Mouse (Mus musculus): Measurements from ENCODE around the gene Lurap1.
A peak's percentile ranks its signal among the peaks of the same experiment; 100 is the strongest.

Gene Lurap1

GRCm38 (mm10) chr4:116162142-116162541, 11.0 kb upstream of the Lurap1 start:
- DNase-seq (ENCODE audit: low spot score in 2 of 2) = no peak

GRCm38 (mm10) chr4:116160769-116161168, 9.6 kb upstream of the Lurap1 start:
- peak; percentile 71 to 90 for DNase-seq (ENCODE audit: low spot score in 2 of 2)

DNA sequence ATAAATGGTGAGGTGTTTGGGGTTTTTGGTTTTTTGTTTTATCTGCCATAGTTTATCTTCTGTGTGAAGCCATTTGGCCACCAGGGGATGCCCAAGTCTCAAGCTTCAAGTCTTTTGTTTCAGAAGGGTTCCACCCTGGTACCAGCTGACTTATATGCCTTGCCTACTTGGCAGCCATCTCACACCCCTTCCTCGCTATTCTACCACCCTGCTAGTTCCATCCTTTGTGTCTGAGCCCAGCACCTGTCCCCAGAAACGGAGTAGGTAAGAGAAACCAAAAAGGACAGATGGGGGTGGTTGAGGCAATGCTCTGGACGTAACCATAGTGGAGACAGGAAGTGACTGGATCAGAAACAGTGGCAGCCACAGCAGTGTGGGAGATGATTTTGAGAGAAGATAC, 8.8 kb upstream of the Lurap1 start:
- peak in 1 of 2 experiments; percentile 45 for DNase-seq (ENCODE audit: low spot score in 2 of 2)

GRCm38 (mm10) chr4:116157882-116158281, 6.7 kb upstream of the Lurap1 start:
- no peak for DNase-seq (ENCODE audit: low spot score in 2 of 2)

DNA sequence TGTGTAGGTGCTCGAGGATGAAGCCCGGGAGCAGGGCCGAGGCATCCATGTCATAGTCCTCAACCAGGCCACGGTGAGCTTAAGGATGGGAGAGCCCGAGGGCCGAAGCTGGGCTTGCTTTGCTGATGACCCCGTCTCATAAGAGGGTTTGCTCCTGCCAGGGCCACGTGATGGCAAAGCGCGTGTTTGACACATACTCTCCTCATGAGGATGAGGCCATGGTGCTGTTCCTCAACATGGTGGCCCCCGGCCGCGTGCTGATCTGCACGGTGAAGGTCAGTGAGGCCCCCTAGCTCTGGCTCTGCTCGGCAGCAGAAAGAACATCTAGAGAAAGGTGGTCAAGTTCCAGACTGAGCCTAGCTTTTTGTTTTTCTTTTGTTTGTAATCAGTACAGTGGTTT, 1.6 kb upstream of the Lurap1 start:
- no peak for DNase-seq (ENCODE audit: low spot score in 2 of 2)

DNA sequence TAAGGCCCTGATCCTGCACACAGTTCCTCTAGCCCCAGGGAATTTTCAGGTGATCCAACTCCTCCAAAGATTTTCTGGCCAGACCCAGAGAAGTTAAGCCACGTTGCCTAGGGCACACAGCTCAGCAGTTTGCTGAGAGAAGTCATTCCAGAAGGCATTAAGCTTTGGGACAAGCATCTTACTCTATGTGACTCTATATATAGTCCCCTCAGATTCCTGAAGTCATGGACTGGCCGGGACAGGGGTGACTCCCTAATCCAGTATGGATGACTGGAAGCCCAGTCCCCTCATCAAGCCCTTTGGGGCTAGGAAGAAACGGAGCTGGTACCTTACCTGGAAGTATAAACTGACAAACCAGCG, 296 bp downstream of the Lurap1 start:
- no peak for DNase-seq (ENCODE audit: low spot score in 2 of 2)

DNA sequence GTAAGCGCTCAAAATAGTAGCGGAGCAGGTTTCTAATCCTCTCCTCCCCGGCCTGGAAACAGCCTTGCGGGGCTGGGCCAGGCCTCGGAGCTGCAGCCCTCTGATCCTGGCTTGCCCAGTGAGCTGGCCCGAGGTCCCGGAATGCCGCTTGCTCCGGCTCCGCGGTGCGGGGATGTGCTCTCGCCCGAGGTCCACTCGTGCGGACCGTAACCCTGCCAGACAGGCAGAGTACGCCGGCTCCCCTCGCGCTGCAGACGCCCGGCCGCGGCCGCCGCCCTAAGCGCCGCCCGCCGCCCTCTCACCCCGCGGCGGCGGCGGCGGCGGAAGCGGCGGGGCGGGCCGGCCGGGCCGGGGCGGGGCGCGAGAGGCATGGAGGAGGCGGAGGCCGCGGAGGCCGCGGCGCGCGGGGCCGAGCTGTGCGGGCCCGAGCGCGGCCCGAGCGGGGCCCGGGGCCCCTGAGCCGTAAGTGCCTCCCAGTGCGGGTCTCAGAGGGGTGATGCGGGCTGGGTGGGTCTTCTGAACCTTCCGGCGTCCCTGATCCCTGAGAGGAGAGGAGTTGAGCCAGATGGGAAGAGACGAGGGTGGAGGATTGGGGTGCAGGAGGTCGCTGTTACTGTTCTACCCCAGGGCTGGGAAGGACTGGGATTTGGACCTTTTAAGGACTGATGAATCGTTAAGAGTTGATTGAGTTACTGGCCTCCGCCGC, 829 bp downstream of the Lurap1 start:
- DNase-seq (ENCODE audit: low spot score in 2 of 2) = no peak

- no peak for DNase-seq (ENCODE audit: low spot score in 2 of 2)
These were observed 1.4 kb downstream of the Lurap1 start for GRCm38 (mm10) chr4:116149812-116150155.

- DNase-seq (ENCODE audit: low spot score in 2 of 2) = peak; percentile 55 to 58
These were observed 7.0 kb downstream of the Lurap1 start for GRCm38 (mm10) chr4:116143891-116144717.

DNA sequence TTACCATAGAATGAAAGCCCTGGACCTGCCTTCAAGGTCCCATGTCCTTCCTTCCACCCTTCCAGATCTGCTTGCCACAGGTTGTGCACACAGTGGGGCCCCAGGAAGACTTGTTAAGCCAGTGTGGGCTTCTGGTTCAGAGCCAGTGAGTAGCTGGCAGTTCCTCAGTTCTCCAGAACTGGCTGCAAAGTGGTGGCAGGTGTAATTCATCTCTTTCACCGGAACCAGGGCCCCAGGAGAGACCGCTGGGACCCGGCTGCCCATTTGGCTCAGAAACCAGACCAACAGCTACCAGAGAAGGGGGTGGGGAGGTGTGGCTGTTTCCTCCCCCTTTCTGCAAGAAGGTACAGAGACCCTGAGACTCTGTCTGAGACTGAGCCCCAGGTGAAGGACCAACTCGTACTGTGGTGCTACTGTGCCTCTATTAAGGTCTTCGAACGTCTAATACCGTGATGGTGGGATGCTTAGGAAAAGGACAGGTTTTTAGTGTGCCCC, 7.8 kb downstream of the Lurap1 start:
- no peak for DNase-seq (ENCODE audit: low spot score in 2 of 2)

DNA sequence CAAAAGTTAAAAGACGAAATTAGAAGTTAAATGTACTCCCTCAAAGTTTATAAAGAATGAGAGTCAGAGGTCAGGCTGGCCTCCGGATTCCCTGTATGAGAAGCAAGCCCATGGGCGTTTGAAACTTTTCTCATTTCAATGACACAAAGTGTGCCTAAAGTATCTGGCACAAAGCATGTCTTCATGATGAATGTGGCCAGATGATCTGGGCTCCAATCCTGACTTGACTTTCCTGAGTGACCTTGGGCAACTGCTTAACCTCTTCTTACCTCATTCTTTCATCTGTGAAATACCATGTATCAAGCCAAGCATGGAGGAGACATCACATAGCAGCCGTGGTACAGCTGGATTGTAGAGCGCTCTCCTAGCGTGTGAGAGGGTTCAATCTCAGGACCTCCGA, 8.9 kb downstream of the Lurap1 start:
- no peak for DNase-seq (ENCODE audit: low spot score in 2 of 2)

DNA sequence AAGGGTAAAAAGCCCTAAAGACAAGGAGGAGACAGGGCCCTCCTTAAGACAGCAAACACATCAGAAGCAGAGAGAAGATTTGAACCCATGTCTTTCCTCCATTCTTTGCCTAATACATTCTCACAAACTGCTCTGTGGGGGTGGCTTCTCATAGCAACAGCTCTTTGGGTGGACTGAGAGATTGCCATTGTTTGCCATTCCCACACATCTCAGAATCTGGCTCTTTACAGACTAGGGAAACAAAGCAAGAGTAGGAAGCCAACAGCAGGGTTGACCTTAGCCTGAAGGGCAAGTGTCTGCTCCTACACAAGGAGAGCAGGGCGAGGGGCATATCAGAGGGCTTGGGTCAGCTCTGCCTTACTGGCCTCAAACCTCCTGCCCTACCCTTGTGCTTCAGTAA, 9.4 kb downstream of the Lurap1 start:
- DNase-seq (ENCODE audit: low spot score in 2 of 2) = no peak

GRCm38 (mm10) chr4:116140801-116141574, 10.2 kb downstream of the Lurap1 start:
- DNase-seq (ENCODE audit: low spot score in 2 of 2) = peak in 1 of 2 experiments; percentile 36

DNA sequence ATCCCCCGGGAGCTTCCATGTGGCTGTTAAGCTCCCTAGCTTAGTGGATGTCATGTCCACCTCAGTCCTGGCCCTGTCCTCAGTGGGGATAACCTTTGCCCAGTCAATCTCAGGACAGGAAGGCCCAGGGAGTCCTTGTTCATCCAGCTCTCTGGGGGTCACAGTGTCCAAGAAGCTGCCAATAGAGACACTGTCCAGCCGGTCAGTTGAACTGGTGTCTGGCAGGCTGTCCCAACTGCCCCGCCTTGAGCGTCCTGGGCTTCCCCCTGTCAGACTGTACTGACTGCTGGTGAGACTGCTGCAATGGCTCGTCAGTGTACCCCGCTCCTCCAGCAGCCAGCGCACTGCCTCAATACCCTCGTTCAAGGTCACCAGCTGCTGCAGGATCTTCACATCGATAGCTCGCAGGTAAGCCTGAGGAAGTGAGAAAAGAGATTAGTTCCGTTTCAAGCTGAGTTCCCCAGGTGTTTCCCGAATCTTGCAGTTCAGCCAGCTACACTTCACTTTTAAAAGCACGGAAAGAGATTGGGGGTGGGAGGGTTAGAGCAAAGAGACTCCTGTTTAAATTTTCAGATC, 13.6 kb downstream of the Lurap1 start:
- DNase-seq (ENCODE audit: low spot score in 2 of 2) = no peak

DNA sequence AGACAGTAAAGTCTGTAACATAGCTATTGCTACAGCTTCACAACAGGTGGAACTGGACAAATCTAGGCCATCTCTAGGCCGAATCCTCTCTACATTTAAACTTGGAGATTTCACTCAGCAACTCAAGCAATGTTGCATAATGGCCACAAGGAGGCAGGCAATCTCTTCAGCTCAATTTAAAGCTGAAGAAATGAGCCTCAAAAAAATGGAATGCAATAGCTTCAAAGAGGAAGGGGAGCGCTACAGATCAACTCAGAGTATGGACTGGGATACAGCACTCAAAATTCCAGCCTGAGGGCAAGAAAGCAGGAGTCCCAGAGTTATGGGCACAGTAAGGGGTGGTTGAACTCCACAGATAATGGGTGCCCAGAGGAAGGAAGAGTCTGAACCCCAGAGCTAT, 16.1 kb downstream of the Lurap1 start:
- DNase-seq (ENCODE audit: low spot score in 2 of 2) = no peak

GRCm38 (mm10) chr4:116133126-116133525, 18.0 kb downstream of the Lurap1 start:
- DNase-seq (ENCODE audit: low spot score in 2 of 2) = no peak

GRCm38 (mm10) chr4:116127956-116128355, 23.2 kb downstream of the Lurap1 start:
- no peak for DNase-seq (ENCODE audit: low spot score in 2 of 2)

DNA sequence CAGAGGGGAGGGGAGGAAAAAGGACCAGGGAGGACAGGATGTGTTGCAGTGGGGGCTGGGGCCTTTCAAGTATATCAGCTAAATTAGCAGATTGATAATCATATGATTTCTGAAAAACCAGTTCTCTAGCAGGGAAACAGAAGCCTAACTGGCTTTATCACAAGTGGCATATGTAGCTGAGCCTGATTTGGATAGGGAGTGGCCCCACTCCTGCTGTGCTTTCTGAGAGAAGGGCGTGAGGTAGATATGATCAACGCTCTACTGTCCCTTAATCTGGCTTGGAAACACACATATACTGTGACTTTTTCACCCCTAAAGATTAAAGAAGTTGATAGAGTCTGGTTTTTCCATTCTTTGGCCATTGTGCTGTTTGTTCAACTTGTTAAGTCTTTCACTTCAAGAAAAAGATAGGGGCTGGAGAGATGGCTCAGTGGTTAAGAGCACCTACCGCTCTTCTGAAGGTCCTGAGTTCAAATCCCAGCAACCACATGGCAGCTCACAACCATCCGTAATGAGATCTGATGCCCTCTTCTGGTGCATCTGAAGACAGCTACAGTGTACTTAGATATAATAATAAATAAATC, 25.2 kb downstream of the Lurap1 start:
- DNase-seq (ENCODE audit: low spot score in 2 of 2) = no peak

DNA sequence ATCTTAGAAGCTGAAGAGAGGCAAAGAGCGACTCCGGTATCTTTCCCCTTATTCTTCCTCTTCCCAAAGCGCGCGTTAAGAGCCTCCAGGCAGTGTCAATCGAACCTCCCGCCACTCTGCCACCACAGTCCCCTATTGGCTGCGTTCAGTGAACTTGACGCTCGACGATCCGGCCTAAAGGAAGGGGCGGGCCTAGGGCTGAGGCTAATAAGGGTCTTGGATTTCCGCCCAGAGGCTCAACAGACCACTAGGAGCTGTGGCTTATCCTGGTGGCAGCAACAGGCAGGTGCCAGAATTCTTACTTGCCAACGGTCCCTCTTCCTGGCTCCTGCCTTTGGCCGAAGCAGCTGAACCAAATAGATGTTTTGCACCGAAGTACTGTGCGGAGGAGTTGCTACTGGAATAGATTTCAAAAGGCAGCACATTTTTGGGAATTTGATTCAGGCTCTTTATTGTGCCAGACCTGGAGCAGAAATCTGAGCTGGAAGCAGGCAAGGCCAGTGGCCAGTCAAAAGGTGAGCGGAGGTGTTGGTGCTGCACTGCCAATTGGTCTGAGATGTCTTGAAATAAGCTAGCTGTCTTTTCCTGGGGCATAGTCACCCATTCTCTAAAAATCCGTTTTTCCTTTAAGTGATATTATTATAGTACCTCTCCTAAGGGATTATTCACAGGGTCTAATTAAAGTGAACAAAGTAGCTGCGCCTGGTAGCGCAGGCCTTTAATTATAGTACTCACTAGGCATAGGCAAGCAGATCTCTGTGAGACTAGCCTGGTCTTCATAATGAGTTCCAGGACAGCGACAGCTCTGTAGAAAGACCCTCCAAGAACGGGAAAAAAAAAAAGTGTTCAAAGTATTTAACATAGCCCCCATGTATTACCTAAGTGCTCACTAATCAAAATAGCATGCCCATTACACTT, 27.3 kb downstream of the Lurap1 start, which contains the start of the genes Rad54l and Pomgnt1:
Gene Rad54l, minus strand, starts transcription at position 89 of the 918 bp plus-strand sequence.
Gene Pomgnt1, plus strand, starts transcription at position 239 of the 918 bp plus-strand sequence.
- DNase-seq (ENCODE audit: low spot score in 2 of 2) = peak; percentile 63 to 64

GRCm38 (mm10) chr4:116122762-116123161, 28.4 kb downstream of the Lurap1 start:
- DNase-seq (ENCODE audit: low spot score in 2 of 2) = no peak
